8 mouse cellular contexts compared by ENCODE assay signal in genomic region chrX:140600410-140601109, GRCm38 (mm10). TPM values are rescaled to one million over a fixed set of nuclear protein-coding genes. Genes with fewer than 3 reads are reported as not detected.
DNase-seq lines count a peak whose midpoint lies in the region; ATAC-seq and TF ChIP-seq lines count a peak whose summit lies in the region.

TSS of gene Tsc22d3 (minus strand) at chrX:140600659.

- no peak for TF ChIP-seq EP300 in lung, postnatal 0 days (IDR thresholded peaks at IDR 0.05)

- no peaks in the 10 kb centered on the region for H3K36me3 ChIP-seq in hindbrain, embryonic 13.5 days
- no peaks in the 10 kb centered on the region for H3K36me3 ChIP-seq in lung, postnatal 0 days (ENCODE audit: insufficient read depth, low read length)

- in situ Hi-C loops in Patski (cut with MboI; ENCODE audit: low pct_unique_long_range_greater_than_20kb) = loop anchor here (5.0 kb wide), 1 partner anchor 108 kb away; no protein-coding TSS in a partner anchor

- DNase-seq in Patski (ENCODE audit: low read depth, low spot score) = peak; percentile 17
- peak; percentile 69 to 76 for DNase-seq in cerebellum, postnatal 10 days
- DNase-seq in frontal cortex, postnatal 36 days (ENCODE audit: low spot score in 2 of 2) = peak; percentile 19 to 57
- peak; percentile 32 to 50 for DNase-seq in layer of hippocampus, postnatal 10 days (ENCODE audit: low spot score in 2 of 2)
- DNase-seq in lung, postnatal 0 days (ENCODE audit: low spot score) = peak; percentile 70
- peak; percentile 34 for DNase-seq in ovary, postnatal 36 days (ENCODE audit: low spot score)
- peak; percentile 40 to 42 for DNase-seq in thymus, postnatal 36 days

- H3K4me2 ChIP-seq in hindbrain, embryonic 13.5 days = peak within 1 kb of the TSS; percentile 76
- H3K4me2 ChIP-seq in lung, postnatal 0 days (replicated peaks; ENCODE audit: low read depth, low read length) = peak within 1 kb of the TSS; percentile 68

- no peaks in the 10 kb centered on the region for H3K9me3 ChIP-seq in hindbrain, embryonic 13.5 days
- H3K9me3 ChIP-seq in lung, postnatal 0 days (ENCODE audit: low read length) = no peaks in the 10 kb centered on the region

- CTCF ChIA-PET in Patski (lab: Charles Lee) = interaction anchor here (0.9 to 1.7 kb wide), 7 partner anchors 11 to 122 kb away, joined by 3 to 7 read pairs (median 4); no protein-coding TSS in a partner anchor

- peaks cover 4% of the 10 kb centered on the region; the same call in 1 of the 2 replicates for H3K4me1 ChIP-seq in hindbrain, embryonic 13.5 days (replicated peaks)
- no peaks in the 10 kb centered on the region for H3K4me1 ChIP-seq in lung, postnatal 0 days (ENCODE audit: insufficient read depth, low read depth, low read length)

- H3K27me3 ChIP-seq in Patski = peaks cover 10% of the 10 kb centered on the region
- H3K27me3 ChIP-seq in hindbrain, embryonic 13.5 days = peaks cover 71% of the 10 kb centered on the region
- no peaks in the 10 kb centered on the region for H3K27me3 ChIP-seq in lung, postnatal 0 days (replicated peaks; ENCODE audit: insufficient read depth, low read length)

- POLR2A ChIA-PET in Patski (lab: Charles Lee) = interaction anchor here (0.5 kb wide), 1 partner anchor 172 kb away, joined by 4 read pairs; no protein-coding TSS in a partner anchor

- no peak within 1 kb of the TSS for H3K27ac ChIP-seq in hindbrain, embryonic 13.5 days
- peak within 1 kb of the TSS; percentile 85; the same call in 1 of the 2 replicates for H3K27ac ChIP-seq in lung, postnatal 0 days (ENCODE audit: low read length)

- 16% methylated on average over 28 of the region's 28 CpGs for WGBS in hindbrain, embryonic 13.5 days
- WGBS in lung, postnatal 0 days = 17% methylated on average over 28 of the region's 28 CpGs

- peak within 1 kb of the TSS; percentile 54 for H3K4me3 ChIP-seq in hindbrain, embryonic 13.5 days
- H3K4me3 ChIP-seq in lung, postnatal 0 days (ENCODE audit: low read depth, low read length) = peak within 1 kb of the TSS; percentile 52

- ATAC-seq in Patski = no peak
- peak; percentile 60; the same call in 1 of the 2 replicates for ATAC-seq in hindbrain, embryonic 13.5 days (ENCODE audit: low FRiP score)
- peak; percentile 42 for ATAC-seq in lung, postnatal 0 days

- TF ChIP-seq CTCF in Patski (IDR thresholded peaks at IDR 0.05) = no peak
- TF ChIP-seq CTCF in lung, postnatal 0 days (IDR thresholded peaks at IDR 0.05) = peak; percentile 76

- peak within 1 kb of the TSS; percentile 58; the same call in 1 of the 2 replicates for H3K9ac ChIP-seq in hindbrain, embryonic 13.5 days
- 0 out of 2 replicates have a peak within 1 kb of the TSS, but pooled peaks have one; percentile 26 for H3K9ac ChIP-seq in lung, postnatal 0 days (replicated peaks; ENCODE audit: low read depth)

RNA-seq across cellular contexts. Expression of gene Tsc22d3, which starts in this region (rescaled TPM):
- 29.6 TPM for polyA plus RNA-seq in Patski (2021)
- polyA plus RNA-seq in hindbrain, embryonic 13.5 days (2015; fragmentation: Nextera tagmentation; extraction: Ambion mirVana) = 121 and 127 TPM in 2 replicates
- 10 to 100 TPM; 66.0 to 76.4 TPM for total RNA-seq in layer of hippocampus, postnatal 10 days (2021)
- 236 and 380 TPM in 2 replicates for polyA plus RNA-seq in lung, postnatal 0 days (2015; fragmentation: Nextera tagmentation; extraction: Ambion mirVana)

Comparison
In these comparisons a context has a peak if more than half of its experiments do, and no peak if none do; other contexts are left out.
1. DNase-seq: peak in every context shown above with its lines; median percentile 72 in cerebellum, postnatal 10 days; 70 in lung, postnatal 0 days; 41 in layer of hippocampus, postnatal 10 days; 41 in thymus, postnatal 36 days; 38 in frontal cortex, postnatal 36 days; 34 in ovary, postnatal 36 days; 17 in Patski.